8 mouse cellular contexts compared by ENCODE assay signal in the genomic region with DNA sequence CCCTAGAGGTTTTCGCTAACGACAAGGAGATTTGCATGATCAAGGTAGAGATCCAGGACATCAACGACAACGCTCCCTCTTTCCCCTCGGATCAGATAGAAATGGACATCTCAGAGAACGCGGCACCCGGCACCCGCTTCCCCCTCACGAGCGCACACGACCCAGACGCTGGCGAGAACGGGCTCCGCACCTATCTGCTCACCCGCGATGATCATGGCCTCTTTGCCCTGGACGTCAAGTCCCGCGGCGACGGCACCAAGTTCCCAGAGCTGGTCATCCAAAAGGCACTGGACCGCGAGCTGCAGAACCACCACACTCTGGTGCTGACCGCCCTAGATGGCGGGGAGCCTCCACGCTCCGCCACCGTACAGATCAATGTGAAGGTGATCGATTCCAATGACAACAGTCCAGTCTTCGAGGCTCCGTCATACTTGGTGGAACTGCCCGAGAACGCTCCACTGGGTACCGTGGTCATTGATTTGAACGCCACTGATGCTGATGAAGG. TPM values are rescaled to one million over a fixed set of nuclear protein-coding genes. Genes with fewer than 3 reads are reported as not detected.
A peak's percentile ranks its signal among the peaks of the same experiment; 100 is the strongest.
DNase-seq lines count a peak whose midpoint lies in the region; ATAC-seq lines count a peak whose summit lies in the region.

No protein-coding gene starts in this region.

- DNase-seq in layer of hippocampus, adult 11-12 months (ENCODE audit: low spot score) = peak; percentile 23
- DNase-seq in layer of hippocampus, adult 9-10 months (ENCODE audit: low spot score) = no peak
- no peak for DNase-seq in embryonic facial prominence, embryonic 11.5 days (ENCODE audit: low spot score)
- peak; percentile 16 to 29 for DNase-seq in layer of hippocampus, postnatal 25 days (ENCODE audit: extremely low spot score in 1 of 2, low spot score in 1 of 2)
- DNase-seq in MN1 (ENCODE audit: low spot score) = no peak

- peak overlapping the region; percentile 59 for H3K4me3 ChIP-seq in embryonic facial prominence, embryonic 11.5 days (ENCODE audit: low read depth, low read length)
- H3K4me3 ChIP-seq in heart, embryonic 14.5 days (ENCODE audit: control insufficient read depth in 1 of 2, insufficient read depth in 1 of 2, low read depth in 1 of 2, low read length in 2 of 2) = peak overlapping the region; percentile 63 to 76
- peak overlapping the region; percentile 64 for H3K4me3 ChIP-seq in neural tube, embryonic 14.5 days (ENCODE audit: low read depth, low read length)

- WGBS in embryonic facial prominence, embryonic 11.5 days = 7% methylated on average over 37 of the region's 37 CpGs
- 7% methylated on average over 37 of the region's 37 CpGs for WGBS in heart, embryonic 14.5 days
- 6% methylated on average over 37 of the region's 37 CpGs for WGBS in neural tube, embryonic 14.5 days

- H3K36me3 ChIP-seq in embryonic facial prominence, embryonic 11.5 days (replicated peaks; ENCODE audit: control insufficient read depth, insufficient read depth, low read depth, low read length) = no peaks in the 10 kb centered on the region
- no peaks in the 10 kb centered on the region for H3K36me3 ChIP-seq in heart, embryonic 14.5 days (ENCODE audit: control insufficient read depth, insufficient read depth, low read length)
- H3K36me3 ChIP-seq in neural tube, embryonic 14.5 days (ENCODE audit: control insufficient read depth, insufficient read depth, low read length) = no peaks in the 10 kb centered on the region

- peak overlapping the region; percentile 88 for H3K4me2 ChIP-seq in embryonic facial prominence, embryonic 11.5 days (ENCODE audit: low read depth, low read length)
- H3K4me2 ChIP-seq in heart, embryonic 14.5 days (ENCODE audit: low read length) = peak overlapping the region; percentile 99
- peak overlapping the region; percentile 91 for H3K4me2 ChIP-seq in neural tube, embryonic 14.5 days (ENCODE audit: low read depth, low read length)

- H3K9ac ChIP-seq in embryonic facial prominence, embryonic 11.5 days (replicated peaks; ENCODE audit: low read length) = peak overlapping the region; percentile 58
- peak overlapping the region; percentile 60; the same call in 1 of the 2 replicates for H3K9ac ChIP-seq in heart, embryonic 14.5 days (ENCODE audit: low read length)
- peak overlapping the region; percentile 68 for H3K9ac ChIP-seq in neural tube, embryonic 14.5 days (replicated peaks; ENCODE audit: low read depth, low read length)

- H3K27ac ChIP-seq in embryonic facial prominence, embryonic 11.5 days (replicated peaks; ENCODE audit: low read depth, low read length) = no peak overlapping the region
- H3K27ac ChIP-seq in heart, embryonic 14.5 days (replicated peaks in 1 of 2; ENCODE audit: control insufficient read depth in 1 of 2, insufficient read depth in 1 of 2, low read depth in 2 of 2, low read length in 2 of 2) = no peak overlapping the region
- peak overlapping the region; percentile 66 for H3K27ac ChIP-seq in neural tube, embryonic 14.5 days (ENCODE audit: low read depth, low read length)

- H3K4me1 ChIP-seq in embryonic facial prominence, embryonic 11.5 days (ENCODE audit: control insufficient read depth, insufficient read depth, low read length) = no peaks in the 10 kb centered on the region; the same call in 1 of the 2 replicates
- H3K4me1 ChIP-seq in heart, embryonic 14.5 days (ENCODE audit: control insufficient read depth in 2 of 2, insufficient read depth in 2 of 2, low read length in 2 of 2) = peaks cover 13 to 34% of the 10 kb centered on the region in 2 experiments; a peak in 3 of 4 replicates
- H3K4me1 ChIP-seq in neural tube, embryonic 14.5 days (ENCODE audit: control insufficient read depth, insufficient read depth, low read length) = peaks cover 12% of the 10 kb centered on the region

- no peaks in the 10 kb centered on the region for H3K9me3 ChIP-seq in embryonic facial prominence, embryonic 11.5 days (replicated peaks; ENCODE audit: control insufficient read depth, low read length)
- no peaks in the 10 kb centered on the region for H3K9me3 ChIP-seq in heart, embryonic 14.5 days (ENCODE audit: control insufficient read depth, low read length)
- H3K9me3 ChIP-seq in neural tube, embryonic 14.5 days (ENCODE audit: control insufficient read depth, low read length) = no peaks in the 10 kb centered on the region

- no peak for ATAC-seq in embryonic facial prominence, embryonic 11.5 days (replicated peaks; ENCODE audit: insufficient number of reproducible peaks, low FRiP score, low TSS enrichment, low read depth)
- no peak for ATAC-seq in heart, embryonic 14.5 days (ENCODE audit: insufficient number of reproducible peaks, insufficient read depth, low FRiP score, low read depth)
- ATAC-seq in neural tube, embryonic 14.5 days (ENCODE audit: low read depth) = no peak
- no peak for ATAC-seq in activated CD4-positive, CD25-positive, alpha-beta regulatory T cell, adult 4 months

- H3K27me3 ChIP-seq in embryonic facial prominence, embryonic 11.5 days (ENCODE audit: control insufficient read depth, insufficient read depth, low read length) = peaks cover 24% of the 10 kb centered on the region
- peaks cover 39% of the 10 kb centered on the region for H3K27me3 ChIP-seq in heart, embryonic 14.5 days (ENCODE audit: control insufficient read depth, insufficient read depth, low read length)
- no peaks in the 10 kb centered on the region for H3K27me3 ChIP-seq in neural tube, embryonic 14.5 days (ENCODE audit: control insufficient read depth, insufficient read depth, low read length)

RNA-seq across cellular contexts. Expression of gene Pcdh17, which starts 3.1 kb away (rescaled TPM):
- 5.7 and 7.0 TPM in 2 replicates for polyA plus RNA-seq in embryonic facial prominence, embryonic 11.5 days (2014; fragmentation: Nextera tagmentation; extraction: Ambion mirVana)
- polyA plus RNA-seq in heart, embryonic 14.5 days (2014; fragmentation: Nextera tagmentation; extraction: Ambion mirVana) = 3.5 TPM in 2 replicates
- 10 to 100 TPM; 39.1 to 43.8 TPM for total RNA-seq in layer of hippocampus, postnatal 25 days (2021)
- 35.8 and 42.0 TPM in 2 replicates for polyA plus RNA-seq in neural tube, embryonic 14.5 days (2014; fragmentation: Nextera tagmentation; extraction: Ambion mirVana)
- under 1 TPM; 0.04 to 0.36 TPM for polyA plus RNA-seq in activated CD4-positive, CD25-positive, alpha-beta regulatory T cell, adult 4 months (2017; shearing (Covaris generic))

Comparison
In these comparisons a context has a peak if more than half of its experiments do, and no peak if none do; other contexts are left out.
1. DNase-seq: peak in layer of hippocampus, adult 11-12 months (single experiment) and layer of hippocampus, postnatal 25 days (2 of 2); none in layer of hippocampus, adult 9-10 months (single experiment), embryonic facial prominence, embryonic 11.5 days (single experiment) and MN1 (single experiment).
2. Peak in every context shown above with its lines, with median percentiles within 50 percentile points of each other: H3K4me2 ChIP-seq, H3K4me3 ChIP-seq and H3K9ac ChIP-seq.